Mouse (Mus musculus): ENCODE results near the gene Ece2. TPM values are rescaled to one million over a fixed set of nuclear protein-coding genes. Genes with fewer than 3 reads are reported as not detected.

Gene Ece2
- polyA plus RNA-seq, 1 experiment from 2014 or later = 2.4 TPM

DNA sequence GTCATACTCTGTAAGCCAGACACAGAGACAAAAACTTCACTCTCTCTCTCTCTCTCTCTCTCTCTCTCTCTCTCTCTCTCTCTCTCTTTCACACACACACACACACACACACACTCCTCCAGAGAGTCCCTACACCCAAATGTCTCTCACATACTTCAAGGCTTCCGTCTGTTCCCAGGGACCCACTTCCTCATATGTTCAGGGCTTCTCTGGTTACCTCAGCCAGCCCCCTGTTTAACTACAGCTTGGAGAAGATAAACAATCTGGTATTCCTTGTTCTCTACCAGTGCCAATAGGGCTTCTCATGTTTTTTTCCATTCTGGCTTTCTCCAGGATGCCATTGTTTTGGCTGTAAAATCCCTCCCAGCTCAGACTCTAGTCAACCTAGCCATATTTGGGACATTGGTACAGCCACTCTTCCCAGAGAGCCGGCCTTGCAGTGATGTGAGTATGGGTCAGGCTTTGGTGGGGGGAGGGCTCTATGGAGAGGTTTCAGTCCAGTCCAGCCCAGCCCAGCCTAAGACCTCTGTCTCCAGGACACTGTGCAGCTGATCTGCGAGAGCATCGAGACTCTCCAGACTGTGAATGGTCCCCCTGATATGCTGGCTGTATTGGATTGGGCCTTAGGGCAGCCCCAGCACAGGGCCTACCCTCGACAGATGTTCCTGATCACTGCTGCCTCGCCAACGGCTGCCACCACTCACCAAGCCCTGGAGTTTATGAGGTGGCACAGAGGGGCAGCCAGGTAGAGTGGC, 32.8 kb upstream of the Ece2 start:
- H3K4me1 ChIP-seq (ENCODE audit: control insufficient read depth, insufficient read depth, low read length) = no peaks in the 10 kb centered on the region
- 0 out of 2 replicates have a peak, but pooled peaks cover 3% of the 10 kb centered on the region for H3K27me3 ChIP-seq (ENCODE audit: control insufficient read depth, insufficient read depth, low read length)
- no peak overlapping the region for H3K27ac ChIP-seq (ENCODE audit: low read length)
- no peaks in the 10 kb centered on the region for H3K9me3 ChIP-seq (ENCODE audit: control insufficient read depth, low read depth, low read length)
- peak; percentile 47; the same call in 1 of the 2 replicates for ATAC-seq (ENCODE audit: insufficient number of reproducible peaks, insufficient read depth, low FRiP score, low read depth)
- H3K4me3 ChIP-seq (ENCODE audit: low read depth, low read length) = no peak overlapping the region
- no peaks in the 10 kb centered on the region for H3K36me3 ChIP-seq (ENCODE audit: control insufficient read depth, insufficient read depth, low read length)
- 62% methylated on average over 7 of the region's 7 CpGs for WGBS
- H3K9ac ChIP-seq (replicated peaks; ENCODE audit: low read depth, low read length) = no peak overlapping the region
- H3K4me2 ChIP-seq (replicated peaks; ENCODE audit: low read depth, low read length) = no peak overlapping the region

DNA sequence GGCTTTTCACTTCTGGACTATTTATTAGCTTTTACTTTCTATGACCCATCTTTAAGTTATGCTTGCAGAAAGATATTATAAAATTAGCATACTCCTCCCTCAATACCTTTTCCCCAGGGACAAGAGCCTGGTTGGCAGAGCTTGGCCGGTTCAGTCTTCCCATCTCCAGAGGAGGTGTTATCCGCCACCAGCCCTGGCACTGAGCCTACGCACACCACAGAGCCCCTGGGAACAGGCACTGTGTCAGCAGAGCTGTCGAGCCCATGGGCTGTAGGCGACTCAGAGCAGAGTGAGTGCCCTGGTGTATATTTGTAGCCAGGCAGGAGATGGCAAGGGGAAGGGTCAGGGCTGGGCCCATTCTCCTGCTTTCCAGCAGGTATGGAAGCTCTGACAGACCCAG, 29.1 kb upstream of the Ece2 start:
- H3K4me3 ChIP-seq (ENCODE audit: low read depth, low read length) = no peak overlapping the region
- peaks cover 9% of the 10 kb centered on the region; the same call in 1 of the 2 replicates for H3K36me3 ChIP-seq (ENCODE audit: control insufficient read depth, insufficient read depth, low read length)
- WGBS = 75% methylated on average over 5 of the region's 5 CpGs
- H3K9me3 ChIP-seq (ENCODE audit: control insufficient read depth, low read depth, low read length) = no peaks in the 10 kb centered on the region
- H3K9ac ChIP-seq (replicated peaks; ENCODE audit: low read depth, low read length) = no peak overlapping the region
- no peak overlapping the region for H3K27ac ChIP-seq (ENCODE audit: low read length)
- no peaks in the 10 kb centered on the region for H3K27me3 ChIP-seq (ENCODE audit: control insufficient read depth, insufficient read depth, low read length)
- H3K4me2 ChIP-seq (replicated peaks; ENCODE audit: low read depth, low read length) = no peak overlapping the region
- H3K4me1 ChIP-seq (ENCODE audit: control insufficient read depth, insufficient read depth, low read length) = no peaks in the 10 kb centered on the region
- no peak for ATAC-seq (ENCODE audit: insufficient number of reproducible peaks, insufficient read depth, low FRiP score, low read depth)

DNA sequence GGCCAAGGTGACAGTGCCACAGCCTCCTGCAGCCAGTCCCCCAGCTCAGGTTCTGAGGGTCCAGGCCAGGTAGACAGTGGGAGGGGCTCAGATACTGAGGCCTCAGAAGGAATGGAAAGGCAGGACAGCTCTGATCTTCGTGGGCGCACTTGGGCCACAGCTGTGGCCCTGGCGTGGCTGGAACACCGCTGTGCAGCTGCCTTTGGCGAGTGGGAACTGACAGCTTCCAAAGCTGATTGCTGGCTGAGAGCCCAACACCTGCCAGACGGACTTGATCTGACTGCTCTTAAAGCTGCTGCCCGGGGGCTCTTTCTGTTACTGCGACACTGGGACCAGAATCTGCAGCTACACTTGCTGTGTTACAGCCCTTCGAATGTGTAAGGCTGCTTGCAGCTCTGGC, 24.9 kb upstream of the Ece2 start:
- no peaks in the 10 kb centered on the region for H3K27me3 ChIP-seq (ENCODE audit: control insufficient read depth, insufficient read depth, low read length)
- 70% methylated on average over 9 of the region's 9 CpGs for WGBS
- H3K4me1 ChIP-seq (ENCODE audit: control insufficient read depth, insufficient read depth, low read length) = 0 out of 2 replicates have a peak, but pooled peaks cover under 1% of the 10 kb centered on the region
- no peak overlapping the region for H3K27ac ChIP-seq (ENCODE audit: low read length)
- H3K4me3 ChIP-seq (ENCODE audit: low read depth, low read length) = no peak overlapping the region
- ATAC-seq (ENCODE audit: insufficient number of reproducible peaks, insufficient read depth, low FRiP score, low read depth) = no peak
- H3K4me2 ChIP-seq (replicated peaks; ENCODE audit: low read depth, low read length) = no peak overlapping the region
- H3K9ac ChIP-seq (replicated peaks; ENCODE audit: low read depth, low read length) = no peak overlapping the region
- no peaks in the 10 kb centered on the region for H3K9me3 ChIP-seq (ENCODE audit: control insufficient read depth, low read depth, low read length)
- H3K36me3 ChIP-seq (ENCODE audit: control insufficient read depth, insufficient read depth, low read length) = peaks cover 31% of the 10 kb centered on the region

DNA sequence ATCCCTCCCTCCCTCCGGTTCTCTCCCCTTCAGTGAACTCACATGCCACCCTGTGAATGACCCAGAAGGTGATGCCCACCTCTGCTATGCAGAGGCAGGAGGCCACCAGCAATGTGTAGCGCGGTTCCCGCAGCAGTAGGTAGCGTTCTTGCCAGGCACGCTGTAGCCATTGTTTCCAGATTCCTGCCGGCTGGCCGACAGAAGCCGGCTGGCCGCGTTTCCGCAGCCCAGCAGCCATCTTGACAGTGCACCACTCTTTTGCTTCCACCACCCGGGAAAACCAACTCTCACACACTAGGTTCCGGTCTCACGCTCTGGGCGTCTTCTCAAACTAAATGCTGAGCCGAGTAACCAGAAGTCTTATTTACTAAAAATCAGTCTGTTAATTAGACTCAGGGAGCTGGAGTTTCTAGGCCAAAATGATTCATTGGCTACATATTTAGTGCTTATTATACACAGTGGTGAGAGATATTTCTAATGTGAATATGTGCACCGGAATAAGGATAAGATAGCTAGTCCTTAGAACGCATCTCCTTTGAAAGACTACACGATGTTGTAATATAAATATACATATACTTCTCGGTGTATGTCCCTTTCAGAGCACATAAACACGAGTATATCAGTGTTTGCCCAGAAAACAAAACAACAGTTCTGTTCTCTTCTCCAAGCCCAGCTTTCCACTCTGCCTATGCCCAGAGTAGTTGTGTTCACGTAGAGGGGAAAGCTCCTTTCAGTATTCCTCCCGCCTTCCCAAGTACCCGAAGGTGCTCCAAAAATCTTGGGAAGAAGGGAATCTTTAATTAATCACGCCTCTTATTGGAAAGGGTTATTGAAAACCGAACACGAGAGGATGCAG, 18.9 kb upstream of the Ece2 start:
- 0 out of 2 replicates have a peak, but pooled peaks cover 7% of the 10 kb centered on the region for H3K4me1 ChIP-seq (ENCODE audit: control insufficient read depth, insufficient read depth, low read length)
- H3K4me3 ChIP-seq (ENCODE audit: low read depth, low read length) = peak overlapping the region; percentile 84
- H3K9ac ChIP-seq (replicated peaks; ENCODE audit: low read depth, low read length) = peak overlapping the region; percentile 75
- no peaks in the 10 kb centered on the region for H3K9me3 ChIP-seq (ENCODE audit: control insufficient read depth, low read depth, low read length)
- ATAC-seq (ENCODE audit: insufficient number of reproducible peaks, insufficient read depth, low FRiP score, low read depth) = peak; percentile 53; the same call in 1 of the 2 replicates
- H3K36me3 ChIP-seq (ENCODE audit: control insufficient read depth, insufficient read depth, low read length) = peaks cover 21% of the 10 kb centered on the region
- H3K27me3 ChIP-seq (ENCODE audit: control insufficient read depth, insufficient read depth, low read length) = no peaks in the 10 kb centered on the region
- peak overlapping the region; percentile 85 for H3K27ac ChIP-seq (ENCODE audit: low read length)
- peak overlapping the region; percentile 97 for H3K4me2 ChIP-seq (replicated peaks; ENCODE audit: low read depth, low read length)
- WGBS = under 1% methylated on average over 28 of the region's 28 CpGs

DNA sequence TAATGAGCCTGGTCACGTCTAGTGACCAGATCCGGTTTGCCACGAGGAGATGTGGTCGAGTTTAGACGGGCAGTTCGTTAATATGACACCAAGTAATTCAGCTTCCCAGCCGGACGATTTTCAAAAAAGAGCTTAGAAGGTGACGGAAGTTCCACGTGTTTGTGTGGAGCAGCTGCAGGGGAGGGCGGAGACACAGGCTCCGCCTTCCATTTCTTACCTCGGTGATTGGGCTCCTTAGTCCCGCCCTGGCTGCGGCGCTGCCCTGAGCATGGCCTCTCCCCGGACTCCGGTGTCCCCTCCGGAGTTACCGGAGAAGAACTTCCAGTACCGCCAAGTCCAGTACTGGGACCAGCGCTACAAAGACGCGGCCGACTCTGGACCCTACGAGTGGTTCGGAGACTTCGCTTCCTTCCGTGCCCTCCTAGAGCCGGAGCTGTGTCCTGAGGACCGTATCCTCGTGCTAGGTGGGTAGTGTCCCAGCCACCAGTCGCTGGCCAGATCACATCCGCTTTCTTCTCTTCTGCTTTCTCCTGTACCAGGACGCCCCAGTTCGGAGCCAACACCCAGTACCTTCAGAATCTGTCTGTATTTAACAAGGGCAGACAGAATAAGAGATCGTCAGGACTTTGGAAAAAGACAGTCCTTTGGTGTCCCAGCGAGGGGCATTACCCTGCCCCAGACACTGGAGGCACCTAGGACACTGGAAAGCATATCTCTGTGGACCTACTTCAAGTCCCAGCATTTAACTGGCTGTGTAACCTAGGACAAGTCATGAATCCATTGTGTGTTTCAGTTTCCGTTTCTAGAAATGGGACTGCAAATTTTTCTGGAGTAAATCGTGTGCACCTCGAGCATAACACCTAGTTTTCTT, 18.0 kb upstream of the Ece2 start, which contains the start of the genes Eef1akmt4, Gm49333 and Alg3:
Gene Eef1akmt4, plus strand, starts transcription at position 237 of the 871 bp plus-strand sequence.
Gene Gm49333, plus strand, starts transcription at position 254 of the 871 bp plus-strand sequence.
Gene Alg3, minus strand, starts transcription at position 379 of the 871 bp plus-strand sequence.
- peak within 1 kb of the TSS; percentile 85 for H3K27ac ChIP-seq (ENCODE audit: low read length)
- peak within 1 kb of the TSS; percentile 75 for H3K9ac ChIP-seq (replicated peaks; ENCODE audit: low read depth, low read length)
- ATAC-seq (ENCODE audit: insufficient number of reproducible peaks, insufficient read depth, low FRiP score, low read depth) = peak; percentile 97
- H3K4me3 ChIP-seq (ENCODE audit: low read depth, low read length) = peak within 1 kb of the TSS; percentile 84
- no peaks in the 10 kb centered on the region for H3K27me3 ChIP-seq (ENCODE audit: control insufficient read depth, insufficient read depth, low read length)
- WGBS = 2% methylated on average over 41 of the region's 41 CpGs
- H3K9me3 ChIP-seq (ENCODE audit: control insufficient read depth, low read depth, low read length) = no peaks in the 10 kb centered on the region
- H3K4me2 ChIP-seq (replicated peaks; ENCODE audit: low read depth, low read length) = peak within 1 kb of the TSS; percentile 97
- 0 out of 2 replicates have a peak, but pooled peaks cover 7% of the 10 kb centered on the region for H3K4me1 ChIP-seq (ENCODE audit: control insufficient read depth, insufficient read depth, low read length)
- H3K36me3 ChIP-seq (ENCODE audit: control insufficient read depth, insufficient read depth, low read length) = peaks cover 14% of the 10 kb centered on the region; the same call in 1 of the 2 replicates

DNA sequence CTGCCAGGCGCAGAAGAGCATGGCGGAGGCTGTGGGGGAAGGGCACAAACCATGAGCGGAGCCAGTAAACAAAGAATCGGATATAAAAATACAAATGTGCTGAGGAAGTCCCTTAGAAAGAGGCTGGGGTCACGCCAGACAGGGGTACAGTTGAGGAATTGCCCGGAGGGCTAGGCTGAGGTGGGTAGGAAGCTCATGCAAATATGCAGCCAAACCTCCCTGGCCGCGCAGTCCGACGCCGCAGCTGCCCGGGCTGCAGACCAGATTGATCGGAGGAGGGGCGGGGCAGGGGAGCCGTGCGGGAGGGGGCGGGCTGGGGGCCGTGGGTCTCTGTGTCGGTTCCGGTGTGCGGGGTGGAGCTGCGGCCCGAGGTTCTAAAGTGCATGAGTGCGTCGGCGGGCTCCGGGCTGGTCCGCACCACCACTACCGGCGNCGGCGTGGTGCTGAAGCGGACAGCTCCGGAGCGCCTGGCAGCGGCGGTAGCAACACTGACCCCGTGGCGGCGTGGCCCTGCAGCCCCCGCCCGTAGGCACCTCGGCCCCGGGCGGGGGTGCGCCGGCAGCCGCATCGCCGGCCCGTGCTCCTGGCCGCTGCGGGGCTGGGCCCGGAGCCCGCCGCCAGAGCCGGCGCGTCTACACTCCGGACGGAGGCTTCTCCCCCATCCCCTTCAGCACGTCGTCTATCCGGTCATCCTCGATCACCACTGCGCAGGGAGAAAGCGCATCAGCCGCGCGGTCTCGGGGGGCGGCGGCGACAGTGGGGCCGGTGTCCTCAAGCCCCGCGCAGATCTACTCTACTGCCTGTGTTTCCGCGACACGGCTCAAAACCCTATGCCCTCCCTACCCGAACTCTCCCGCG, 9.9 kb upstream of the Ece2 start:
- H3K36me3 ChIP-seq (ENCODE audit: control insufficient read depth, insufficient read depth, low read length) = no peaks in the 10 kb centered on the region
- H3K27me3 ChIP-seq (ENCODE audit: control insufficient read depth, insufficient read depth, low read length) = peaks cover 12% of the 10 kb centered on the region
- 3% methylated on average over 69 of the region's 83 CpGs for WGBS
- peak; percentile 40; the same call in 1 of the 2 replicates for ATAC-seq (ENCODE audit: insufficient number of reproducible peaks, insufficient read depth, low FRiP score, low read depth)
- no peaks in the 10 kb centered on the region for H3K9me3 ChIP-seq (ENCODE audit: control insufficient read depth, low read depth, low read length)
- no peak overlapping the region for H3K27ac ChIP-seq (ENCODE audit: low read length)
- H3K4me1 ChIP-seq (ENCODE audit: control insufficient read depth, insufficient read depth, low read length) = peaks cover 8% of the 10 kb centered on the region; the same call in 1 of the 2 replicates
- peak overlapping the region; percentile 98 for H3K4me2 ChIP-seq (replicated peaks; ENCODE audit: low read depth, low read length)
- no peak overlapping the region for H3K9ac ChIP-seq (replicated peaks; ENCODE audit: low read depth, low read length)
- H3K4me3 ChIP-seq (ENCODE audit: low read depth, low read length) = peak overlapping the region; percentile 65

DNA sequence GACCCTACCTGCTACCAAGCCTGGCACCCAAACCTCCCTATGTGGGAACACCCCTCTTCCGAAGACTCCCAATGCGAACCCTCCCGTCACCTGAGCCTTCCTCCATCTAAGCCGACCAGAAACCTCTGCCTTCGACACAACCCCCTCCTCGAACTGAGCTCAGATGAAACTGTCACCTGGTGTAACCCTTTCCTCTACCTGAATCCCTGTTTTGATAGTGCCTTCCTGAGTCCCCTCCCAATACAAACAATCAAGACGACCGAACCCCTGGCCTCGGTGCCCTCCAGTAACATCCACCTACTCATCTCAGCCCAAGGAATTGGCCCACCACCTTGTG, 9.3 kb upstream of the Ece2 start:
- no peak for ATAC-seq (ENCODE audit: insufficient number of reproducible peaks, insufficient read depth, low FRiP score, low read depth)
- H3K4me3 ChIP-seq (ENCODE audit: low read depth, low read length) = peak overlapping the region; percentile 65
- no peaks in the 10 kb centered on the region for H3K9me3 ChIP-seq (ENCODE audit: control insufficient read depth, low read depth, low read length)
- H3K27ac ChIP-seq (ENCODE audit: low read length) = no peak overlapping the region
- 2% methylated on average over 9 of the region's 9 CpGs for WGBS
- peak overlapping the region; percentile 98 for H3K4me2 ChIP-seq (replicated peaks; ENCODE audit: low read depth, low read length)
- H3K27me3 ChIP-seq (ENCODE audit: control insufficient read depth, insufficient read depth, low read length) = peaks cover 12% of the 10 kb centered on the region
- H3K9ac ChIP-seq (replicated peaks; ENCODE audit: low read depth, low read length) = no peak overlapping the region
- no peaks in the 10 kb centered on the region for H3K36me3 ChIP-seq (ENCODE audit: control insufficient read depth, insufficient read depth, low read length)
- H3K4me1 ChIP-seq (ENCODE audit: control insufficient read depth, insufficient read depth, low read length) = peaks cover 8% of the 10 kb centered on the region; the same call in 1 of the 2 replicates

Measured in stomach, embryonic 14.5 days (tissue).